In genomic region chr4:43209673-43210072, GRCm38 (mm10) we compare ENCODE assay signal across 9 mouse cellular contexts. TPM values are rescaled to one million over a fixed set of nuclear protein-coding genes. Genes with fewer than 3 reads are reported as not detected.
A peak's percentile ranks its signal among the peaks of the same experiment; 100 is the strongest.
DNase-seq lines count a peak whose midpoint lies in the region; ATAC-seq lines count a peak whose summit lies in the region.
"Had no signal": no experiment of that assay in that cellular context is flagged by ENCODE, and none has a peak within 500 bp of the region (broad histone marks: within the 10 kb centered on the region; RNA-seq: fewer than 3 reads in every experiment).

No protein-coding gene starts in this region.

- no peak for ATAC-seq in intestine, embryonic 14.5 days (replicated peaks; ENCODE audit: low FRiP score, low TSS enrichment, low read depth)
- ATAC-seq in intestine, embryonic 16.5 days = no peak
- ATAC-seq in forebrain, embryonic 13.5 days = peak; percentile 55; the same call in 1 of the 2 replicates
- no peak; the same call in 1 of the 2 replicates for ATAC-seq in midbrain, embryonic 11.5 days (ENCODE audit: low FRiP score)

- H3K9me3 ChIP-seq in intestine, embryonic 14.5 days (ENCODE audit: control insufficient read depth, low read length) = no peaks in the 10 kb centered on the region
- H3K9me3 ChIP-seq in intestine, embryonic 16.5 days (ENCODE audit: control insufficient read depth, low read length) = no peaks in the 10 kb centered on the region
- no peaks in the 10 kb centered on the region for H3K9me3 ChIP-seq in forebrain, embryonic 13.5 days (replicated peaks)
- H3K9me3 ChIP-seq in midbrain, embryonic 11.5 days (ENCODE audit: control insufficient read depth, low read length) = no peaks in the 10 kb centered on the region
- H3K9me3 ChIP-seq: G1E had no signal

- H3K4me1 ChIP-seq in intestine, embryonic 14.5 days (replicated peaks; ENCODE audit: control insufficient read depth, insufficient read depth, low read length) = no peaks in the 10 kb centered on the region; the same call in 1 of the 2 replicates
- H3K4me1 ChIP-seq in intestine, embryonic 16.5 days (ENCODE audit: control insufficient read depth, insufficient read depth, low read length) = no peaks in the 10 kb centered on the region
- H3K4me1 ChIP-seq in forebrain, embryonic 13.5 days = peaks cover 23% of the 10 kb centered on the region
- peaks cover 10% of the 10 kb centered on the region for H3K4me1 ChIP-seq in midbrain, embryonic 11.5 days (ENCODE audit: control insufficient read depth, insufficient read depth, low read length)

- H3K9ac ChIP-seq in intestine, embryonic 14.5 days (ENCODE audit: low read length) = peak overlapping the region; percentile 20; the same call in 1 of the 2 replicates
- H3K9ac ChIP-seq in intestine, embryonic 16.5 days (ENCODE audit: low read depth, low read length) = no peak overlapping the region; the same call in 1 of the 2 replicates
- H3K9ac ChIP-seq in forebrain, embryonic 13.5 days = peak overlapping the region; percentile 61
- H3K9ac ChIP-seq in midbrain, embryonic 11.5 days (ENCODE audit: low read length) = peak overlapping the region; percentile 64

- 54% methylated on average over 6 of the region's 6 CpGs for WGBS in intestine, embryonic 14.5 days
- 48% methylated on average over 6 of the region's 6 CpGs for WGBS in intestine, embryonic 16.5 days
- WGBS in forebrain, embryonic 13.5 days = 26% methylated on average over 6 of the region's 6 CpGs
- WGBS in midbrain, embryonic 11.5 days = 36% methylated on average over 6 of the region's 6 CpGs

- no peaks in the 10 kb centered on the region for H3K27me3 ChIP-seq in intestine, embryonic 14.5 days (replicated peaks; ENCODE audit: control insufficient read depth, insufficient read depth, low read length)
- no peaks in the 10 kb centered on the region for H3K27me3 ChIP-seq in intestine, embryonic 16.5 days (replicated peaks; ENCODE audit: control insufficient read depth, insufficient read depth, low read length)
- no peaks in the 10 kb centered on the region for H3K27me3 ChIP-seq in forebrain, embryonic 13.5 days
- no peaks in the 10 kb centered on the region for H3K27me3 ChIP-seq in midbrain, embryonic 11.5 days (ENCODE audit: control insufficient read depth, insufficient read depth, low read length)

- peak overlapping the region; percentile 45 for H3K4me2 ChIP-seq in intestine, embryonic 14.5 days (ENCODE audit: low read length)
- H3K4me2 ChIP-seq in intestine, embryonic 16.5 days (ENCODE audit: low read depth, low read length) = no peak overlapping the region
- H3K4me2 ChIP-seq in forebrain, embryonic 13.5 days = peak overlapping the region; percentile 58
- peak overlapping the region; percentile 50 for H3K4me2 ChIP-seq in midbrain, embryonic 11.5 days

- no peak overlapping the region for H3K27ac ChIP-seq in intestine, embryonic 14.5 days (ENCODE audit: low read depth)
- H3K27ac ChIP-seq in intestine, embryonic 16.5 days (ENCODE audit: low read length) = no peak overlapping the region
- H3K27ac ChIP-seq in forebrain, embryonic 13.5 days = peak overlapping the region; percentile 82
- peak overlapping the region; percentile 69 for H3K27ac ChIP-seq in midbrain, embryonic 11.5 days (ENCODE audit: low read depth, low read length)

- no peak for DNase-seq in intestine, embryonic 14.5 days (ENCODE audit: low spot score)
- DNase-seq in brain, adult 2 months (ENCODE audit: low read depth, low spot score) = peak; percentile 27
- DNase-seq in midbrain, embryonic 11.5 days (ENCODE audit: low spot score, missing footprints) = no peak
- no peak for DNase-seq in adrenal gland, adult 8-10 months
- DNase-seq in gastrocnemius, postnatal 10 days = no peak
- no peak for DNase-seq in ovary, postnatal 14 days (ENCODE audit: low spot score)

- H3K4me3 ChIP-seq in intestine, embryonic 14.5 days (ENCODE audit: low read depth, low read length) = no peak overlapping the region
- H3K4me3 ChIP-seq in intestine, embryonic 16.5 days (ENCODE audit: low read length) = no peak overlapping the region
- peak overlapping the region; percentile 37 for H3K4me3 ChIP-seq in forebrain, embryonic 13.5 days
- peak overlapping the region; percentile 25 for H3K4me3 ChIP-seq in midbrain, embryonic 11.5 days (ENCODE audit: low read depth, low read length)

- H3K36me3 ChIP-seq in intestine, embryonic 14.5 days (ENCODE audit: control insufficient read depth, insufficient read depth, low read length) = no peaks in the 10 kb centered on the region
- no peaks in the 10 kb centered on the region for H3K36me3 ChIP-seq in intestine, embryonic 16.5 days (ENCODE audit: control insufficient read depth, insufficient read depth, low read length)
- 0 out of 2 replicates have a peak, but pooled peaks cover 3% of the 10 kb centered on the region for H3K36me3 ChIP-seq in forebrain, embryonic 13.5 days (ENCODE audit: poor library complexity, severe bottlenecking)
- H3K36me3 ChIP-seq in midbrain, embryonic 11.5 days (ENCODE audit: control insufficient read depth, insufficient read depth, low read length) = no peaks in the 10 kb centered on the region
- H3K36me3 ChIP-seq: G1E had no signal

RNA-seq across cellular contexts. Expression of gene Atp8b5, which starts 57.3 kb away (rescaled TPM):
- polyA plus RNA-seq in intestine, embryonic 14.5 days (2014; fragmentation: Nextera tagmentation; extraction: Ambion mirVana) = 0.62 and 0.70 TPM in 2 replicates
- polyA plus RNA-seq in intestine, embryonic 16.5 days (2015; fragmentation: Nextera tagmentation; extraction: Ambion mirVana) = 1.2 and 1.4 TPM in 2 replicates
- 0.79 and 0.83 TPM in 2 replicates for polyA plus RNA-seq in forebrain, embryonic 13.5 days (2015; fragmentation: Nextera tagmentation; extraction: Ambion mirVana)
- polyA plus RNA-seq in midbrain, embryonic 11.5 days (2014; fragmentation: Nextera tagmentation; extraction: Ambion mirVana) = 0.30 and 0.70 TPM in 2 replicates
- 1 to 10 TPM in 2 of 4 experiments, under 1 TPM in 2; 0.61 to 1.3 (median 0.99) TPM for total RNA-seq in adrenal gland, adult 8-10 months (2022)
- total RNA-seq in gastrocnemius, postnatal 10 days (2021) = under 1 TPM; 0.05 to 0.11 TPM

Comparison
In these comparisons a context has a peak if more than half of its experiments do, and no peak if none do; other contexts are left out.
1. H3K27ac ChIP-seq: peak in forebrain, embryonic 13.5 days (single experiment) and midbrain, embryonic 11.5 days (single experiment); none in intestine, embryonic 14.5 days (single experiment) and intestine, embryonic 16.5 days (single experiment).
2. H3K4me3 ChIP-seq: peak in forebrain, embryonic 13.5 days (single experiment) and midbrain, embryonic 11.5 days (single experiment); none in intestine, embryonic 14.5 days (single experiment) and intestine, embryonic 16.5 days (single experiment).